Mouse (Mus musculus) small intestine, adult 2 months (tissue): ENCODE data around the gene Ctnnbl1. TPM values are rescaled to one million over a fixed set of nuclear protein-coding genes. Genes with fewer than 3 reads are reported as not detected.

Source experiments
- H3K27ac ChIP-seq: fragments of 200-500 bp; 2 replicates; pipeline ENCODE4 v1.5.1; 2012; ENCODE audit warnings: low read depth, low read length, control low read depth, inconsistent platforms; ENCODE audit not compliant: insufficient read depth
- H3K27me3 ChIP-seq: fragments of 200-500 bp; 2 replicates; pipeline ENCODE4 v1.6.1; 2012; ENCODE audit warnings: mild to moderate bottlenecking, moderate library complexity, low read length, inconsistent platforms; ENCODE audit not compliant: control insufficient read depth, insufficient read depth
- H3K36me3 ChIP-seq: fragments of 200-500 bp; 2 replicates; pipeline ENCODE4 v1.6.1; 2012; ENCODE audit warnings: mild to moderate bottlenecking, low read length, control low read depth, inconsistent platforms; ENCODE audit not compliant: control insufficient read depth, insufficient read depth
- H3K4me1 ChIP-seq: fragments of 200-500 bp; 2 replicates; pipeline ENCODE4 v1.6.1; 2012; ENCODE audit warnings: low read length, inconsistent platforms, mixed read lengths; ENCODE audit not compliant: control insufficient read depth, insufficient read depth, insufficient read length
- H3K4me3 ChIP-seq: fragments of 200-500 bp; 2 replicates; pipeline ENCODE4 v1.5.1; 2012; ENCODE audit warnings: low read depth, mild to moderate bottlenecking, control low read depth, inconsistent platforms, low read length, moderate library complexity
- CTCF ChIP-seq: fragments of 200-500 bp; IDR thresholded peaks from 2 replicates; pipeline ENCODE4 v1.5.1; 2012; ENCODE audit warnings: low read depth, mild to moderate bottlenecking, control low read depth, inconsistent platforms, low read length, moderate library complexity, mixed read lengths; ENCODE audit not compliant: insufficient replicate concordance, insufficient read length; ENCODE audit errors: extremely low read depth
- POLR2A ChIP-seq: fragments of 200-500 bp; IDR thresholded peaks from 2 replicates; pipeline ENCODE4 v1.6.1; 2012; ENCODE audit warnings: low read depth, mild to moderate bottlenecking, control low read depth, inconsistent platforms, low read length, moderate library complexity
- WGBS: fragments of 180-500 bp; shearing (Covaris S2); methylation state at CpG from one replicate; pipeline ENCODE4 v1.1.7; 2018; 5-methylcytosine and 5-hydroxymethylcytosine counted together
- polyA plus RNA-seq: library from polyadenylated mRNA; depleted of rRNA; stranded (reverse); fragments of >200 nt; gene quantifications from 2 replicates; pipeline ENCODE4 v1.2.3, GENCODE M21; 2012

Ctnnbl1 gene
- polyA plus RNA-seq, 1 experiment, result 17.2 TPM

DNA sequence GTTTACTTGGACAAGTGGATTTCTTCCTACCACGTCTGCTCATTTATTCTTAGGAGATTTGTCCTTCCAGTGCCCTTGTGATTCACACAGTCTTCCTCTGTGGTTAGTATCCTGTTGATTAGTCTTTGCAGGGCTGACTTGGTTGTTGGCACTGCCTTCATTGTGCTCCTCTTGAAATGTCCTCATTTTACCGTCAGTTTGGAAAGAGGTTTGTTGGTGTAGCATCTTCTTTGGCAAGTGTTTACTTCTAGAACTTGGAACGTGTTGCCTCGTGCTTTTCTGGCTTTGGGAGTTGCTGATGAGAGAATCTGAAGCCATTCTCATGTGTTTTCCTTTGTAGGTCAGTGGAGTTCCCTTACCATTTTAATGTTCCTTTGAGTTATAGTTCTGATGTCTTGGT lies 25.7 kb downstream of the Ctnnbl1 start:
- WGBS, result 67% methylated on average over 4 of the region's 4 CpGs
- Histone ChIP-seq H3K27me3 (no peaks in the 10 kb centered on the region), H3K4me1 (no peaks in the 10 kb centered on the region), H3K36me3 (no peaks in the 10 kb centered on the region), H3K27ac (no peak overlapping the region), H3K4me3 (no peak overlapping the region)
- TF ChIP-seq POLR2A (no peak), CTCF (no peak)

DNA sequence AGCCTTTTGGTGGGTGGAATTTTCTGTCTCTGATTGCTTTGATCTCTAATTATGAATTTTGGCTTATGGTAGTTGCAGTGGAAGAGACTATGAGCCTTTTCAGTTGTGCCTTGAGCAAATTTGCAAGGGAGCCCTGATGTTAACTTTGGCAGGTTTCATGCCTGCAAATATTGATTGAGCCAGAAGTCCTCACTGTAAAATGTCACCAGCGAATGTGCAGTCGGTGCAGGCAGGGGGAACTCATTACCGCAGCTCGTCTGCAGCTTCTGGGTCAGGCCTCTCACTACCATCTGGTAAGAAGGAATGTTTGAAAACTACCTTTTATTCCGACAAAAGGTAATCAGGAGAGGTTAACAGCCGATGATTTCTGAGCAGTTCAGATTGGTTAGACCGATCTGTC lies 29.4 kb downstream of the Ctnnbl1 start:
- Histone ChIP-seq H3K4me3 (no peak overlapping the region), H3K36me3 (no peaks in the 10 kb centered on the region), H3K4me1 (peaks cover 5% of the 10 kb centered on the region; the same call in 1 of the 2 replicates), H3K27ac (no peak overlapping the region), H3K27me3 (no peaks in the 10 kb centered on the region)
- WGBS, result 83% methylated on average over 7 of the region's 7 CpGs
- TF ChIP-seq POLR2A (no peak), CTCF (no peak)

DNA sequence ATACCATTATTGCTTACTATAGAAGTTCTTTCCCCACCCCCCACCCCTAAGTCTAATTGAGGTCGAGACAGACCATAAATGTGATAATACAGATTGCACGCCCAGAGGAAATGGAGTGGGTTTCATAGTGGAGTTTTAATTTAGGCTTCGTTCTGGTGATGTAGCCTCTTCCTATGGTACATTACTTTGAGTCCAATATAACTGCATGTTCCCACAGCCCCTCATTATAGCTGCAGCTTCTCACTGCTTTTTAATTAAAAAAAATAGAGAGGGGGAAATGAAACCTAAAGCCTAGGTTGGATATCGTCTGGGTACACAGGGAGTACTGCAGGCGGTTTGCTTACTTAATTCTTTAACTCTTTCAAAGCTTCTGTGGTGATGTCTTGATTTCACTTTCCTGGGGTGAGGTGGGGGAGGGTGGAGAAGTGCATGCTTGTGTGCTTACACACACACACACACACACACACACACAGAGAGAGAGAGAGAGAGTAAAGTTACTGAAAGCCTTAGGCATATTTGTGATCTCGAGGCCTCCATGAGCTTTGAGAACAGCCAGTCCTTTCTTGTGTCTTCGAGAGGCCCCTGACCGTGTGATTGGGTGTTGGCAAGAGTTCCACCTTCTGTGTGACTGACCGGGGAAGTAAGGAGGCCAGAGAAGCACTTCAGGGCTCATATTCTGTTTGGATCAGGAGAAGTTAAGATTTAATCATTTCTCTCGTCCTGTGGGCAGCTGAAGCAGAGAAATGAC lies 31.7 kb downstream of the Ctnnbl1 start:
- peaks cover 5% of the 10 kb centered on the region; the same call in 1 of the 2 replicates for H3K4me1 ChIP-seq
- H3K27me3 ChIP-seq, result no peaks in the 10 kb centered on the region
- no peak overlapping the region for H3K27ac ChIP-seq
- no peaks in the 10 kb centered on the region for H3K36me3 ChIP-seq
- no peak overlapping the region for H3K4me3 ChIP-seq
- 40% methylated on average over 10 of the region's 10 CpGs for WGBS
- no peak for TF ChIP-seq POLR2A
- TF ChIP-seq CTCF, result no peak

DNA sequence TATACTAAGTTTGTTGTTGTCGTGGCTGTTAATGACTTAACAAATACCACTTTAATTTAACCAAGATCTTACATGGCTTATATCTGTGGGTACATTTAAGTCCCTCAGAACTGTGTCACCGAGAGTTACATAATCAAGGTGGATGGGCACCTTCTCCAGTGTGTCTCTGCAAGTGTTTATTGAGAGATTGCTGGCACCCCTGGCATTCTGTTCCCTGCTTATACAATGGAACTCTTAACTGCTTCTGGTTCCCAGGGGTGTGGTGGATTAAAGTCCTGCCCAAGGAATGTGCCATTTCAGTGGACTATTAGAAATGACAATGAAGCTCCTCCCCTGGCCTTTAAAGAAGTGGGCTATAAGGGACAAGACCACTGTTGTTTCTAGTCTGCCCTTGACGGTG lies 33.6 kb downstream of the Ctnnbl1 start:
- no peaks in the 10 kb centered on the region for H3K27me3 ChIP-seq
- H3K4me1 ChIP-seq, result peaks cover 5% of the 10 kb centered on the region; the same call in 1 of the 2 replicates
- H3K36me3 ChIP-seq, result peaks cover 6% of the 10 kb centered on the region
- WGBS, result 56% methylated on average over 3 of the region's 3 CpGs
- no peak overlapping the region for H3K4me3 ChIP-seq
- TF ChIP-seq CTCF, result no peak
- no peak for TF ChIP-seq POLR2A
- H3K27ac ChIP-seq, result no peak overlapping the region

DNA sequence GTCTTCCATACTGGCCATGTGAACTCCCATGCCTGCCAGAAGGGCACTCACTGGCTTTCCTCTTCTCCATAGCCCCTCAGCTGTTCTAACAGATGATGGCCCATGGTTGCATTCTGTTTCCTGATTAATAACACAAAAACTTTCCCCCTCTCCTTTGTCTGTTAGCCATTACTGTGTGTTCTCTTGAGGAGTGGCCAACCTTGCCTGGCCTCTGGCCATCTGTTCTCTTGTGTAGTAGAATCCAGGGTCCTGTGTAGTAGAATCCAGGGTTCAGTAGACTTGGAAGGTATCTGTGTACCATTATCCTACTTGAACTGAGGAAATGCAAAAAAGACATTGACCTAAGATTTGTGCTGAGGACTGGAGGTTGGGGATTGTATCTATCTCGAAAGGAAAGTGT lies 36.5 kb downstream of the Ctnnbl1 start:
- WGBS, result 87% methylated on average over 1 of the region's 1 CpGs
- TF ChIP-seq CTCF (no peak), POLR2A (no peak)

DNA sequence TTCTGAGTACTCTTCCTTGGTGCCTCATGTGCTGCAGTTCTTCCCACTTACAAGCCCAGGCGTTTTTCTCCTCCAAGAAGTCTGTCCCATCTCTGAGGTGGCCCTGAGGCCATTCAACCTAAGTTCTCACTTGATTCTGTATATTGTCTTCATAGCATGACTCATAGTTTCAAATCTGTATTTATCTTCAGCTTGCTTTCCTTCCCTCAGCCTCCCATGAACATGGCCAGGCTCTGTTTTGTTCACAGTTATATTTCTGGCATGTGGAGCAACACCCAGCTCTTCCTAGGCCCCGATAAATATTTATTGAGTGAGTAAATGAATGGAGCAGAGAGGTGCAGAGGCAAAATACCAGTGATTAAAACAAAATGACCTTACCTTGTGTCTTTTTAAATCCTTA lies 38.8 kb downstream of the Ctnnbl1 start:
- H3K4me3 ChIP-seq, result no peak overlapping the region
- peaks cover under 1% of the 10 kb centered on the region; the same call in 1 of the 2 replicates for H3K4me1 ChIP-seq
- WGBS, result 79% methylated on average over 2 of the region's 2 CpGs
- TF ChIP-seq CTCF (no peak), POLR2A (no peak)
- H3K27ac ChIP-seq, result no peak overlapping the region
- peaks cover 11% of the 10 kb centered on the region for H3K36me3 ChIP-seq
- H3K27me3 ChIP-seq, result no peaks in the 10 kb centered on the region

More for the DNA sequence above, 36.5 kb downstream of the Ctnnbl1 start:
- Histone ChIP-seq H3K27ac (no peak overlapping the region), H3K36me3 (peaks cover 9% of the 10 kb centered on the region), H3K4me1 (peaks cover 5% of the 10 kb centered on the region; the same call in 1 of the 2 replicates), H3K4me3 (no peak overlapping the region), H3K27me3 (no peaks in the 10 kb centered on the region)

DNA sequence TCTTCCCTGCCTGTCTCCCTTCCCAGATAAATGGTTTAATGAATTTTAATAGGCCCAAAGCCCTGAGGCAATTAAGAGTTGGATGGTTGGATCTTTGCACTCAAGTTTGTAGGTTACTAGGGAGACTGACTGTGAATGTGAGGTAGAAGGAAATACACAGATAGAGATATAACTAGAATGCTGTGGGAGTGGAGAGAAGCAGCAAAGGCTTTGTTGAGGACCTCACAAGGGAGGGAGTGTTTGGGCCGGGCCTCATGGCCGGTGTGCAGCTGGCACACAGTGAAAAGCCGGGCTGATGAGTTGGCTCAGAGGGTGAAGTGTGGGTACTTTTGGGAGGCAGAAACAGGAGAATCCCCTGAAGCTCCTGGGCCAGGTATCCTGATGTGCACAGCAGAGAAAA lies 43.8 kb downstream of the Ctnnbl1 start:
- Histone ChIP-seq H3K4me1 (no peaks in the 10 kb centered on the region), H3K4me3 (no peak overlapping the region), H3K27ac (no peak overlapping the region), H3K36me3 (peaks cover 5% of the 10 kb centered on the region; the same call in 1 of the 2 replicates), H3K27me3 (no peaks in the 10 kb centered on the region)
- WGBS, result 90% methylated on average over 3 of the region's 3 CpGs
- TF ChIP-seq POLR2A (no peak), CTCF (no peak)
